Mouse (Mus musculus): ENCODE data around the gene Fam149a.
"Not testable (repeated sequence)": the region's sequence is repeated elsewhere in the genome, so short reads cannot be mapped to it uniquely, and the experiment has no call there.

The Fam149a gene

GRCm38 (mm10) chr8:45332685-45333409 lies 49.2 kb downstream of the Fam149a start, which contains the start of gene Cyp4v3:
Gene Cyp4v3 (minus strand): TSS chr8:45333216.
- peak in 1 of 2 experiments; percentile 12 for DNase-seq (ENCODE audit: low spot score in 2 of 2)

GRCm38 (mm10) chr8:45330856-45331255 lies 51.2 kb downstream of the Fam149a start:
- DNase-seq (ENCODE audit: low spot score in 2 of 2): no peak

- DNase-seq (ENCODE audit: low spot score in 2 of 2): no peak
Measured at GRCm38 (mm10) chr8:45329206-45329980, 52.7 kb downstream of the Fam149a start.

- DNase-seq (ENCODE audit: low spot score in 2 of 2): not testable (repeated sequence)
Measured at GRCm38 (mm10) chr8:45327076-45327475, 55.0 kb downstream of the Fam149a start.

- no peak for DNase-seq (ENCODE audit: low spot score in 2 of 2)
Measured at GRCm38 (mm10) chr8:45324151-45324550, 57.9 kb downstream of the Fam149a start.

- no peak for DNase-seq (ENCODE audit: low spot score in 2 of 2)
Measured at GRCm38 (mm10) chr8:45321365-45321764, 60.7 kb downstream of the Fam149a start.

- DNase-seq (ENCODE audit: low spot score in 2 of 2): no peak
Measured at GRCm38 (mm10) chr8:45320930-45321329, 61.2 kb downstream of the Fam149a start.

GRCm38 (mm10) chr8:45310967-45311366 lies 71.1 kb downstream of the Fam149a start:
- no peak for DNase-seq (ENCODE audit: low spot score in 2 of 2)

GRCm38 (mm10) chr8:45308366-45308765 lies 73.7 kb downstream of the Fam149a start, which contains the start of gene Gm45753:
Gene Gm45753 (minus strand): TSS chr8:45308466.
- no peak for DNase-seq (ENCODE audit: low spot score in 2 of 2)

GRCm38 (mm10) chr8:45305479-45305878 lies 76.6 kb downstream of the Fam149a start:
- DNase-seq (ENCODE audit: low spot score in 2 of 2): no peak

- no peak for DNase-seq (ENCODE audit: low spot score in 2 of 2)
Measured at GRCm38 (mm10) chr8:45304354-45304753, 77.7 kb downstream of the Fam149a start.

GRCm38 (mm10) chr8:45302390-45302789 lies 79.7 kb downstream of the Fam149a start:
- DNase-seq (ENCODE audit: low spot score in 2 of 2): no peak

- DNase-seq (ENCODE audit: low spot score in 2 of 2): no peak
Measured at GRCm38 (mm10) chr8:45295276-45295675, 86.8 kb downstream of the Fam149a start.

GRCm38 (mm10) chr8:45294687-45295086 lies 87.4 kb downstream of the Fam149a start, which contains the start of gene Klkb1:
Gene Klkb1 (minus strand): TSS chr8:45294859.
- no peak for DNase-seq (ENCODE audit: low spot score in 2 of 2)

GRCm38 (mm10) chr8:45291790-45292189 lies 90.3 kb downstream of the Fam149a start:
- DNase-seq (ENCODE audit: low spot score in 2 of 2): no peak
